Mouse (Mus musculus): Measurements from ENCODE around the gene Tet3. TPM values are rescaled to one million over a fixed set of nuclear protein-coding genes. Genes with fewer than 3 reads are reported as not detected.

Tet3 gene
- polyA plus RNA-seq, 1 experiment = 0.77 TPM

GRCm38 (mm10) chr6:83399790-83400189, 59.1 kb downstream of the Tet3 start:
- Histone ChIP-seq H3K27me3 (ENCODE audit: control insufficient read depth) (no peaks in the 10 kb centered on the region), H3K9me3 (ENCODE audit: control insufficient read depth, low read length) (peaks cover 17% of the 10 kb centered on the region), H3K4me3 (replicated peaks) (no peak overlapping the region), H3K4me1 (ENCODE audit: control insufficient read depth) (peaks cover 39% of the 10 kb centered on the region), H3K36me3 (ENCODE audit: control insufficient read depth) (peaks cover 90% of the 10 kb centered on the region)
- no peak for TF ChIP-seq GATA1 (IDR thresholded peaks at IDR 0.05; ENCODE audit: low read length)
- TF ChIP-seq TAL1 (IDR thresholded peaks at IDR 0.05; ENCODE audit: low read length) = no peak

- no peak for TF ChIP-seq GATA1 (IDR thresholded peaks at IDR 0.05; ENCODE audit: low read length)
- no peak for TF ChIP-seq TAL1 (IDR thresholded peaks at IDR 0.05; ENCODE audit: low read length)
- Histone ChIP-seq H3K4me1 (ENCODE audit: control insufficient read depth) (peaks cover 46% of the 10 kb centered on the region), H3K4me3 (replicated peaks) (no peak overlapping the region), H3K27me3 (ENCODE audit: control insufficient read depth) (no peaks in the 10 kb centered on the region), H3K36me3 (ENCODE audit: control insufficient read depth) (peaks cover 86% of the 10 kb centered on the region), H3K9me3 (ENCODE audit: control insufficient read depth, low read length) (peaks cover 17% of the 10 kb centered on the region)
These were observed 61.2 kb downstream of the Tet3 start for GRCm38 (mm10) chr6:83397728-83398127.

- TF ChIP-seq GATA1 (IDR thresholded peaks at IDR 0.05; ENCODE audit: low read length) (no peak), TAL1 (IDR thresholded peaks at IDR 0.05; ENCODE audit: low read length) (no peak)
- H3K36me3 ChIP-seq (ENCODE audit: control insufficient read depth) = peaks cover 85% of the 10 kb centered on the region
- no peaks in the 10 kb centered on the region for H3K27me3 ChIP-seq (ENCODE audit: control insufficient read depth)
- no peak overlapping the region for H3K4me3 ChIP-seq (replicated peaks)
- peaks cover 17% of the 10 kb centered on the region for H3K9me3 ChIP-seq (ENCODE audit: control insufficient read depth, low read length)
- peaks cover 46% of the 10 kb centered on the region for H3K4me1 ChIP-seq (ENCODE audit: control insufficient read depth)
These were observed 62.2 kb downstream of the Tet3 start for GRCm38 (mm10) chr6:83396711-83397110.

- no peaks in the 10 kb centered on the region for H3K27me3 ChIP-seq (ENCODE audit: control insufficient read depth)
- peaks cover 17% of the 10 kb centered on the region for H3K9me3 ChIP-seq (ENCODE audit: control insufficient read depth, low read length)
- H3K36me3 ChIP-seq (ENCODE audit: control insufficient read depth) = peaks cover 85% of the 10 kb centered on the region
- TF ChIP-seq TAL1 (IDR thresholded peaks at IDR 0.05; ENCODE audit: low read length) (peak; percentile 77), GATA1 (IDR thresholded peaks at IDR 0.05; ENCODE audit: low read length) (peak; percentile 35; the same call in 1 of the 2 replicates)
- peaks cover 46% of the 10 kb centered on the region for H3K4me1 ChIP-seq (ENCODE audit: control insufficient read depth)
- H3K4me3 ChIP-seq (replicated peaks) = peak overlapping the region; percentile 30
These were observed 63.2 kb downstream of the Tet3 start for GRCm38 (mm10) chr6:83395544-83396229.

GRCm38 (mm10) chr6:83394122-83394521, 64.8 kb downstream of the Tet3 start:
- Histone ChIP-seq H3K4me1 (ENCODE audit: control insufficient read depth) (peaks cover 36% of the 10 kb centered on the region), H3K9me3 (ENCODE audit: control insufficient read depth, low read length) (peaks cover 17% of the 10 kb centered on the region), H3K27me3 (ENCODE audit: control insufficient read depth) (no peaks in the 10 kb centered on the region), H3K4me3 (replicated peaks) (no peak overlapping the region), H3K36me3 (ENCODE audit: control insufficient read depth) (peaks cover 75% of the 10 kb centered on the region)
- TF ChIP-seq TAL1 (IDR thresholded peaks at IDR 0.05; ENCODE audit: low read length) (no peak), GATA1 (IDR thresholded peaks at IDR 0.05; ENCODE audit: low read length) (no peak)

- peaks cover 17% of the 10 kb centered on the region for H3K9me3 ChIP-seq (ENCODE audit: control insufficient read depth, low read length)
- TF ChIP-seq GATA1 (IDR thresholded peaks at IDR 0.05; ENCODE audit: low read length) (no peak), TAL1 (IDR thresholded peaks at IDR 0.05; ENCODE audit: low read length) (no peak)
- H3K4me1 ChIP-seq (ENCODE audit: control insufficient read depth) = peaks cover 29% of the 10 kb centered on the region
- peaks cover 63% of the 10 kb centered on the region for H3K36me3 ChIP-seq (ENCODE audit: control insufficient read depth)
- H3K27me3 ChIP-seq (ENCODE audit: control insufficient read depth) = no peaks in the 10 kb centered on the region
- H3K4me3 ChIP-seq (replicated peaks) = no peak overlapping the region
These were observed 66.6 kb downstream of the Tet3 start for GRCm38 (mm10) chr6:83392166-83392780.

GRCm38 (mm10) chr6:83385569-83386090, 73.3 kb downstream of the Tet3 start:
- Histone ChIP-seq H3K36me3 (ENCODE audit: control insufficient read depth) (peaks cover 61% of the 10 kb centered on the region), H3K27me3 (ENCODE audit: control insufficient read depth) (no peaks in the 10 kb centered on the region), H3K4me3 (replicated peaks) (no peak overlapping the region), H3K4me1 (ENCODE audit: control insufficient read depth) (peaks cover 20% of the 10 kb centered on the region), H3K9me3 (ENCODE audit: control insufficient read depth, low read length) (no peaks in the 10 kb centered on the region)
- TF ChIP-seq GATA1 (IDR thresholded peaks at IDR 0.05; ENCODE audit: low read length) (no peak), TAL1 (IDR thresholded peaks at IDR 0.05; ENCODE audit: low read length) (no peak)

GRCm38 (mm10) chr6:83381510-83382491, 77.1 kb downstream of the Tet3 start:
- Histone ChIP-seq H3K27me3 (ENCODE audit: control insufficient read depth) (no peaks in the 10 kb centered on the region), H3K36me3 (ENCODE audit: control insufficient read depth) (peaks cover 87% of the 10 kb centered on the region), H3K4me1 (ENCODE audit: control insufficient read depth) (peaks cover 20% of the 10 kb centered on the region), H3K4me3 (replicated peaks) (no peak overlapping the region), H3K9me3 (ENCODE audit: control insufficient read depth, low read length) (no peaks in the 10 kb centered on the region)
- peak; percentile 84 for TF ChIP-seq TAL1 (IDR thresholded peaks at IDR 0.05; ENCODE audit: low read length)
- peak; percentile 44; the same call in 1 of the 2 replicates for TF ChIP-seq GATA1 (IDR thresholded peaks at IDR 0.05; ENCODE audit: low read length)
